Mouse (Mus musculus): ENCODE results near the gene Fmo4.

- TF ChIP-seq CTCF (IDR thresholded peaks at IDR 0.05; ENCODE audit: control insufficient read depth, insufficient read depth, insufficient replicate concordance, low read depth, low read length) (no peak), POLR2A (IDR thresholded peaks at IDR 0.05; ENCODE audit: control insufficient read depth, low read depth, low read length) (no peak)
Observed at GRCm38 (mm10) chr1:162840211-162840610, 26.4 kb upstream of the Fmo4 start.

All from testis, adult 2 months (tissue).